Mouse (Mus musculus): ENCODE measurements around the gene Dpp3. TPM values are rescaled to one million over a fixed set of nuclear protein-coding genes. Genes with fewer than 3 reads are reported as not detected.

The Dpp3 gene
- polyA plus RNA-seq, 1 experiment from 2014 or later, result 109 TPM

Other genes with a start within 250 kb of the Dpp3 start
- 5.4 and 6.6 TPM in 2 replicates for gene Gm960, start 229.6 kb downstream of the Dpp3 start, polyA plus RNA-seq (2015; fragmentation: Nextera tagmentation; extraction: Ambion mirVana)
- gene Sptbn2, start 217.1 kb downstream of the Dpp3 start, polyA plus RNA-seq (2015; fragmentation: Nextera tagmentation; extraction: Ambion mirVana), result 32.2 and 32.4 TPM in 2 replicates
- 149 and 164 TPM in 2 replicates for gene Rbm4b, start 171.8 kb downstream of the Dpp3 start, polyA plus RNA-seq (2015; fragmentation: Nextera tagmentation; extraction: Ambion mirVana)
- 78.8 and 87.2 TPM in 2 replicates for gene Rbm4, start 134.4 kb downstream of the Dpp3 start, polyA plus RNA-seq (2015; fragmentation: Nextera tagmentation; extraction: Ambion mirVana)
- 19.0 and 21.2 TPM in 2 replicates for gene Gm21992, start 116.7 kb downstream of the Dpp3 start, polyA plus RNA-seq (2015; fragmentation: Nextera tagmentation; extraction: Ambion mirVana)
- 60.3 and 67.8 TPM in 2 replicates for gene Rbm14, start 116.7 kb downstream of the Dpp3 start, polyA plus RNA-seq (2015; fragmentation: Nextera tagmentation; extraction: Ambion mirVana)
- gene Ccs, start 89.0 kb downstream of the Dpp3 start, polyA plus RNA-seq (2015; fragmentation: Nextera tagmentation; extraction: Ambion mirVana), result 33.3 and 42.5 TPM in 2 replicates
- 0.77 and 0.99 TPM in 2 replicates for gene Ccdc87, start 88.9 kb downstream of the Dpp3 start, polyA plus RNA-seq (2015; fragmentation: Nextera tagmentation; extraction: Ambion mirVana)
- 85.8 and 87.4 TPM in 2 replicates for gene Ctsf, start 73.2 kb downstream of the Dpp3 start, polyA plus RNA-seq (2015; fragmentation: Nextera tagmentation; extraction: Ambion mirVana)
- 1.9 and 2.4 TPM in 2 replicates for gene Actn3, start 50.4 kb downstream of the Dpp3 start, polyA plus RNA-seq (2015; fragmentation: Nextera tagmentation; extraction: Ambion mirVana)
- 22.7 and 26.1 TPM in 2 replicates for gene Zdhhc24, start 49.6 kb downstream of the Dpp3 start, polyA plus RNA-seq (2015; fragmentation: Nextera tagmentation; extraction: Ambion mirVana)
- 9.6 and 9.7 TPM in 2 replicates for gene Bbs1, start 21.7 kb downstream of the Dpp3 start, polyA plus RNA-seq (2015; fragmentation: Nextera tagmentation; extraction: Ambion mirVana)
- gene Peli3, start 14.8 kb upstream of the Dpp3 start, polyA plus RNA-seq (2015; fragmentation: Nextera tagmentation; extraction: Ambion mirVana), result 11.3 and 17.0 TPM in 2 replicates
- 101 and 107 TPM in 2 replicates for gene Mrpl11, start 33.9 kb upstream of the Dpp3 start, polyA plus RNA-seq (2015; fragmentation: Nextera tagmentation; extraction: Ambion mirVana)
- gene Npas4, start 62.0 kb upstream of the Dpp3 start, polyA plus RNA-seq (2015; fragmentation: Nextera tagmentation; extraction: Ambion mirVana), result 0.58 and 0.82 TPM in 2 replicates
- 12.1 and 16.0 TPM in 2 replicates for gene Slc29a2, start 95.6 kb upstream of the Dpp3 start, polyA plus RNA-seq (2015; fragmentation: Nextera tagmentation; extraction: Ambion mirVana)
- gene B4gat1, start 110.5 kb upstream of the Dpp3 start, polyA plus RNA-seq (2015; fragmentation: Nextera tagmentation; extraction: Ambion mirVana), result 82.9 and 102 TPM in 2 replicates
- gene AC124502.3, start 110.6 kb upstream of the Dpp3 start, polyA plus RNA-seq (2015; fragmentation: Nextera tagmentation; extraction: Ambion mirVana), result 2.9 and 4.2 TPM in 2 replicates
- gene Brms1, start 113.1 kb upstream of the Dpp3 start, polyA plus RNA-seq (2015; fragmentation: Nextera tagmentation; extraction: Ambion mirVana), result 26.8 and 36.2 TPM in 2 replicates
- gene Rin1, start 122.2 kb upstream of the Dpp3 start, polyA plus RNA-seq (2015; fragmentation: Nextera tagmentation; extraction: Ambion mirVana), result 1.5 and 1.8 TPM in 2 replicates
- 16.0 and 16.5 TPM in 2 replicates for gene Cd248, start 139.8 kb upstream of the Dpp3 start, polyA plus RNA-seq (2015; fragmentation: Nextera tagmentation; extraction: Ambion mirVana)
- 22.7 and 31.9 TPM in 2 replicates for gene Tmem151a, start 157.2 kb upstream of the Dpp3 start, polyA plus RNA-seq (2015; fragmentation: Nextera tagmentation; extraction: Ambion mirVana)
- 39.8 and 46.6 TPM in 2 replicates for gene Yif1a, start 160.3 kb upstream of the Dpp3 start, polyA plus RNA-seq (2015; fragmentation: Nextera tagmentation; extraction: Ambion mirVana)
- 430 and 432 TPM in 2 replicates for gene Cnih2, start 170.2 kb upstream of the Dpp3 start, polyA plus RNA-seq (2015; fragmentation: Nextera tagmentation; extraction: Ambion mirVana)
- gene Rab1b, start 178.8 kb upstream of the Dpp3 start, polyA plus RNA-seq (2015; fragmentation: Nextera tagmentation; extraction: Ambion mirVana), result 201 and 206 TPM in 2 replicates
- 71.4 and 76.5 TPM in 2 replicates for gene Klc2, start 190.3 kb upstream of the Dpp3 start, polyA plus RNA-seq (2015; fragmentation: Nextera tagmentation; extraction: Ambion mirVana)